Mouse (Mus musculus) limb, embryonic 11.5 days (tissue): ENCODE measurements around the gene Kirrel3. TPM values are rescaled to one million over a fixed set of nuclear protein-coding genes. Genes with fewer than 3 reads are reported as not detected.

Experiments
- ATAC-seq: fragments of 200-750 bp; cut with Nextera tagmentation; 2 replicates; pipeline ENCODE4 v1.8.0; 2017; ENCODE audit warnings: low read depth; ENCODE audit not compliant: insufficient number of reproducible peaks, low FRiP score, low TSS enrichment
- DNase-seq: peaks from one replicate; pipeline ENCODE4 v3.0.0-alpha.2; 2015; ENCODE audit warnings: low spot score
- H3K27ac ChIP-seq: fragments of 300-500 bp; sonication (generic); replicated peaks from 2 replicates; pipeline ENCODE4 v1.5.1; 2014; ENCODE audit warnings: low read depth, mild to moderate bottlenecking, low read length
- H3K27me3 ChIP-seq: fragments of 300-500 bp; sonication (generic); 2 replicates; pipeline ENCODE4 v1.6.1; 2014; ENCODE audit warnings: mild to moderate bottlenecking, low read length, mixed read lengths; ENCODE audit not compliant: control insufficient read depth, insufficient read depth
- H3K36me3 ChIP-seq: fragments of 300-500 bp; sonication (generic); 2 replicates; pipeline ENCODE4 v1.6.1; 2014; ENCODE audit warnings: mild to moderate bottlenecking, low read length, moderate library complexity, mixed read lengths; ENCODE audit not compliant: control insufficient read depth, insufficient read depth
- H3K4me1 ChIP-seq: fragments of 300-500 bp; sonication (generic); 2 replicates; pipeline ENCODE4 v1.6.1; 2014; ENCODE audit warnings: low read length, mixed read lengths; ENCODE audit not compliant: control insufficient read depth, insufficient read depth
- H3K4me2 ChIP-seq: fragments of 300-500 bp; sonication (generic); 2 replicates; pipeline ENCODE4 v1.6.1; 2014; ENCODE audit warnings: low read depth, mild to moderate bottlenecking, moderate library complexity; ENCODE audit not compliant: severe bottlenecking
- H3K4me3 ChIP-seq: fragments of 300-500 bp; sonication (generic); 2 replicates; pipeline ENCODE4 v1.5.1; 2014; ENCODE audit warnings: low read depth, low read length
- H3K9ac ChIP-seq: fragments of 300-500 bp; sonication (generic); 2 replicates; pipeline ENCODE4 v1.6.1; 2014; ENCODE audit warnings: mild to moderate bottlenecking, low read length
- H3K9me3 ChIP-seq: fragments of 300-500 bp; sonication (generic); 2 replicates; pipeline ENCODE4 v1.6.1; 2016; ENCODE audit warnings: low read length; ENCODE audit not compliant: control insufficient read depth
- WGBS: fragments of 180-500 bp; shearing (Covaris S2); extraction: QIAGEN DNeasy Blood & Tissue Kit; methylation state at CpG from one replicate; pipeline ENCODE4 v1.1.7; 2014; 5-methylcytosine and 5-hydroxymethylcytosine counted together
- polyA plus RNA-seq: library from polyadenylated mRNA; unstranded; fragments of >200 nt; fragmentation: Nextera tagmentation; extraction: Ambion mirVana; gene quantifications from 2 replicates; pipeline ENCODE4 v1.2.1, GENCODE M21; 2014

Kirrel3 gene
- polyA plus RNA-seq, 1 experiment from 2014 or later: 2.6 TPM

- Histone ChIP-seq H3K9ac (no peak overlapping the region), H3K4me1 (no peaks in the 10 kb centered on the region; the same call in 1 of the 2 replicates), H3K27ac (no peak overlapping the region), H3K9me3 (no peaks in the 10 kb centered on the region; the same call in 1 of the 2 replicates), H3K4me3 (no peak overlapping the region), H3K36me3 (no peaks in the 10 kb centered on the region), H3K4me2 (no peak overlapping the region), H3K27me3 (no peaks in the 10 kb centered on the region)
- ATAC-seq: no peak
- DNase-seq: no peak
Observed at GRCm38 (mm10) chr9:34771401-34771800, 285.7 kb downstream of the Kirrel3 start.

DNA sequence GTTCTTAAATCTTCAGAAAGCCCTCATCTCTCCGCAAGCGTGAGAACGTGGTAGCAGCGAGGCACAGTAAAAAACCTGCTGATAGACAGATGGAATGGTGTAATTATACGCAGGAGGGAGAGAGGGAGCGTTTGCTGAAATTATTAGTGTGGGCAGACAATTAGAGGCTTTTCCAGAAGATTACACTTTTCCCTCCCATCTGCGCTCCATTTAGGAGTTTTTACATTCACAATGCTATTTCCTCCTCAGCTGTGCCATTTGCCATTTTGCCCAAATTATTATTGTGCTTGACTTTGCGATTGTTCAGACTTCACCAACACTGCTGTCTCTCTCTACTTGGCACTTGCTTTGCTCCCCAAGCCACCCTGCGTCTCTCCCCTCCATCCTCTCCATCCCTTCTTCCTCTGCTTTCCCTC is 286.3 kb downstream of the Kirrel3 start:
- 83% methylated on average over 9 of the region's 9 CpGs for WGBS
- Histone ChIP-seq H3K27ac (no peak overlapping the region), H3K27me3 (no peaks in the 10 kb centered on the region), H3K4me1 (peaks cover 4% of the 10 kb centered on the region), H3K4me3 (no peak overlapping the region), H3K9ac (no peak overlapping the region), H3K9me3 (no peaks in the 10 kb centered on the region; the same call in 1 of the 2 replicates), H3K36me3 (no peaks in the 10 kb centered on the region), H3K4me2 (no peak overlapping the region)
- no peak for DNase-seq
- no peak for ATAC-seq

GRCm38 (mm10) chr9:34781356-34781755 is 295.7 kb downstream of the Kirrel3 start:
- H3K4me2 ChIP-seq: no peak overlapping the region
- no peak overlapping the region for H3K9ac ChIP-seq
- no peak overlapping the region for H3K4me3 ChIP-seq

GRCm38 (mm10) chr9:34787915-34788314 is 302.2 kb downstream of the Kirrel3 start:
- Histone ChIP-seq H3K4me3 (no peak overlapping the region), H3K27me3 (no peaks in the 10 kb centered on the region), H3K36me3 (no peaks in the 10 kb centered on the region), H3K9me3 (no peaks in the 10 kb centered on the region), H3K4me2 (no peak overlapping the region), H3K9ac (no peak overlapping the region), H3K27ac (no peak overlapping the region), H3K4me1 (no peaks in the 10 kb centered on the region)
- ATAC-seq (no peak), DNase-seq (no peak)
- WGBS: 61% methylated on average over 3 of the region's 3 CpGs

More at GRCm38 (mm10) chr9:34781356-34781755, 295.7 kb downstream of the Kirrel3 start:
- DNase-seq: no peak
- H3K4me1 ChIP-seq: peaks cover 4% of the 10 kb centered on the region
- no peaks in the 10 kb centered on the region for H3K9me3 ChIP-seq
- H3K27me3 ChIP-seq: no peaks in the 10 kb centered on the region
- 84% methylated on average over 3 of the region's 3 CpGs for WGBS
- ATAC-seq: no peak
- no peak overlapping the region for H3K27ac ChIP-seq
- H3K36me3 ChIP-seq: no peaks in the 10 kb centered on the region

DNA sequence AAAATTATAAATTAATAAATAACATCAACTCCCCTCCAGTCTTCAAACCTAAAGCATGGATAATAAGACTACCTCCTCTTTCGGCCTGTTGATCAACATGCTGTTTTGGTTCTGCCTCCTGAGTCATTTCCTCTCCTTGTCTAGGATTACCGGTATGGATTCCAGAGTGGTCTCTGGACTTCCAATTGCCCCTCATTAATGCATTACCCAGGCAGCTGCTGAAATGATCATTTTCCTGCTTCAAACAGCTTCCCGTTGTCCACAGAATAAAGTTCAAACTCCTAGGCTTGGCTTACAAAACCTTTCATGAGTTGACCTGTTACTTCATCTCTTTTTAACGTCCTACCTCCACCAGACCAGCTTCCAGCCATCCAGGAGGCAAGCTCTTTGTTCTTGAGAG is 309.5 kb downstream of the Kirrel3 start:
- Histone ChIP-seq H3K9me3 (no peaks in the 10 kb centered on the region), H3K27me3 (no peaks in the 10 kb centered on the region), H3K27ac (no peak overlapping the region), H3K4me1 (no peaks in the 10 kb centered on the region), H3K9ac (no peak overlapping the region), H3K4me3 (no peak overlapping the region), H3K36me3 (no peaks in the 10 kb centered on the region), H3K4me2 (no peak overlapping the region)
- 18% methylated on average over 4 of the region's 4 CpGs for WGBS
- DNase-seq: no peak
- ATAC-seq: 0 out of 2 replicates have a peak, but pooled peaks have one; percentile 9

DNA sequence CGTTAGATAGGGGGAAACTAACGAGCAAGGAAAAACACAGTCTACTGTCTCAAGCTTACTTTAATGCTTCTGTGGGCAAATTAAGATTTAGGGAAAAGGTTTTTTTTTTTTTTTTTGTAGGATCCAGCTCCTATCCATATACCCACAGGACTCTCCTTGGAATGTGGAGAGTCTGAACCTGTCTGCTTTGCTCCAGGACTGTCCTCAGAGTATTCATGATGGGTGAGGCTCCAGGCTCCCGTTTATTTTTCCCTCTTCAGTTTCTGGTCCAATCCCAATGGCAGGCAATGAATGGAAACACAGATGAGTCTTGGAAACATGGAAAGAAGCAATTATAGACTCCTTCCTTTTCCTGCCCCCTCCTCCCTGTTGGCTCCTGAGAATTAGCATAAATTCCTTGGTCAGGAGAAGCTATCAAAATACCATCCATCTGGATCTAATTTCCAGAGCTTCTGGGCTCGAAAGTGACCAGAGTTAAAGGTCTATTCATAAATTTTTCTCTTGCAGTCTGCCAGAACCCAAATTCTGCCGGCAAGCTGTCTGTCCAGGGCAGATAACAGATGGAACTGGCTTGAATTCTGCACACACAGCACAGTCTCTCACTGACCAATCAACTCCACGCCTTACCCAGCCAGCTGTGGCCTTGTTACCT is 312.1 kb downstream of the Kirrel3 start:
- no peak for DNase-seq
- Histone ChIP-seq H3K4me3 (no peak overlapping the region), H3K27ac (no peak overlapping the region), H3K9ac (no peak overlapping the region), H3K9me3 (no peaks in the 10 kb centered on the region), H3K4me1 (no peaks in the 10 kb centered on the region), H3K27me3 (no peaks in the 10 kb centered on the region), H3K36me3 (no peaks in the 10 kb centered on the region), H3K4me2 (no peak overlapping the region)
- no peak for ATAC-seq
- 32% methylated on average over 6 of the region's 6 CpGs for WGBS

DNA sequence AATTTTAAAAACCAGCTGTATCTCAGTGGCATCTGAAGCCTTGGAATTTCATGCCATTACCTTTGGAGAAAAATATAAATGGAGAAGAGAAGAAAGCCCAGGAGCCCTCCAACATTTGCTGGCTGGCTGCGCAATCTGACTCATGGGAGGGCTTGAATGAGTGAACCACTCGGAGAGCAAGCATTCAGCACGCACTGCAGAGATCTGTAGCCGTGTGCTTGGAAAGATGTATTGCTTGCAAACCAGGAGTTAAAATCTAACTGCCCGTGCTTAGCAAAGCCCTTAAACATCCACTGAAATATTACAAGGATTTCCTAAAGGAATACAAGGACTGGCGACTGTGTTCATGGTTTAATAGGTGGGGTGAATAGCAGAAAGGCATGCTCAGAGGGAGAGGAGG is 316.0 kb downstream of the Kirrel3 start:
- 78% methylated on average over 6 of the region's 6 CpGs for WGBS
- Histone ChIP-seq H3K27me3 (no peaks in the 10 kb centered on the region), H3K4me3 (no peak overlapping the region), H3K4me2 (no peak overlapping the region), H3K36me3 (no peaks in the 10 kb centered on the region), H3K9ac (no peak overlapping the region), H3K27ac (no peak overlapping the region), H3K9me3 (no peaks in the 10 kb centered on the region), H3K4me1 (no peaks in the 10 kb centered on the region)
- DNase-seq: no peak
- ATAC-seq: no peak

DNA sequence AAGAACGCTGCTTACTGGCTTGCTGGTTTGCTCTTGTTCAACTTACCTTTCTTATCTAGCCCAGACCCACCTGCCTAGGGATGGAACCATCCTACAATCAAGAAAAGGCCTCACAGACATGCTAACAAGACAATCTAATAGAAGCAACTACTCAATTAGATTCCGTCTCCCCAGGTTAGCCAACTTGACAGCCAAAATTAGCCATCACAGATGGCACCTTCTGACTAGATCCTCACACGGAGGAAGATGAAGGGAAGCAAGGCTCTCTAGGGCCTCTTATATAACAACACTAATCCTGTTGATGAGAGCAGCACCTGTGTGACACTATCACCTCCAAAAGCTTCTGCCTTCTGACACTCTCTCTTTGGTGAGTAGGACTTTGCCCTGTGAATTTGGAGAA is 321.2 kb downstream of the Kirrel3 start:
- 88% methylated on average over 3 of the region's 3 CpGs for WGBS

GRCm38 (mm10) chr9:34809993-34810513 is 324.4 kb downstream of the Kirrel3 start:
- Histone ChIP-seq H3K27me3 (no peaks in the 10 kb centered on the region), H3K4me3 (no peak overlapping the region), H3K9me3 (no peaks in the 10 kb centered on the region), H3K4me1 (no peaks in the 10 kb centered on the region), H3K36me3 (no peaks in the 10 kb centered on the region), H3K4me2 (no peak overlapping the region), H3K27ac (no peak overlapping the region), H3K9ac (no peak overlapping the region)
- WGBS: 74% methylated on average over 5 of the region's 5 CpGs
- no peak for DNase-seq
- no peak for ATAC-seq

More for the DNA sequence above, 321.2 kb downstream of the Kirrel3 start:
- no peak overlapping the region for H3K9ac ChIP-seq
- ATAC-seq (no peak), DNase-seq (no peak)
- H3K4me3 ChIP-seq: no peak overlapping the region
- H3K27me3 ChIP-seq: no peaks in the 10 kb centered on the region
- H3K4me1 ChIP-seq: no peaks in the 10 kb centered on the region
- no peaks in the 10 kb centered on the region for H3K9me3 ChIP-seq
- H3K4me2 ChIP-seq: no peak overlapping the region
- no peaks in the 10 kb centered on the region for H3K36me3 ChIP-seq
- H3K27ac ChIP-seq: no peak overlapping the region
